Mouse (Mus musculus): ENCODE measurements around the gene Kif2c.

Kif2c gene

DNA sequence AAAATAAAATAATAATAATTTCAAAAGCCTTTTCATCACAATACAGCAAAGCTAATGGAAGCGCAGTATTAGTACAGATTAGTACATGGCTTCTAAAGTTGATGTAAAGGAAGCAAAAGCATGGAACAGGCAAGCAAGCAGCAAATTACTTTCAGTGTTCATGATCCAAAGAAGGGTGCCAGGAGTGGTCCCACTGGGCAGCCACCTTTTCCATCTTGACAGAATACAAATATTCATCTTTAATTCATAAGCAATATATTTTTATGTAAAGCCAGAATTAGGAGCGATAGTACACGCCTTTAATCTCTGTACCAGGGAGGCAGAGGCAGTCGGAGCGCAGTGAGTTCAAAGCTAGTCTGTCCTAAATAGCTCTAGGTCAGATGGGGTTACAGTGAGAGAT is 62.8 kb downstream of the Kif2c start:
- DNase-seq (ENCODE audit: low spot score) = no peak

DNA sequence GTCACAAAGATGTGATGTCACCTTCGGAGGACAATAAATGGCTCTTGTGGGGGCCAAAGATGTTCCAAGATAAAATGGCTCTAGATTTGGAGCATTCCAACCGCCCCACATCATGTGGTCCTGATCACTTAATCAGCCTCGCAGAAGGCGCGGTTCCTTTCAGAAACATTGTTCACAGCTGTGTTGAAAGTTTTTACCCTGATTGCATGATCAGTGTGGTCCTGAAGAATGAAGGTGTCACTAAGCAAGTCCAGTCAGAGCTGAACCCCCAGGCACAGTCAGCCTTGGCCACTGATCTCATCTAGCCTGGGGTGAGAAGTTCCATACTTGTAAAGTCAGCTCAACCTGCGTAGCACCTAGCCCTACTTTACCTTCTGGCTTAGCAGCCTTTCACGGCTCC is 64.5 kb downstream of the Kif2c start:
- DNase-seq (ENCODE audit: low spot score) = no peak

DNA sequence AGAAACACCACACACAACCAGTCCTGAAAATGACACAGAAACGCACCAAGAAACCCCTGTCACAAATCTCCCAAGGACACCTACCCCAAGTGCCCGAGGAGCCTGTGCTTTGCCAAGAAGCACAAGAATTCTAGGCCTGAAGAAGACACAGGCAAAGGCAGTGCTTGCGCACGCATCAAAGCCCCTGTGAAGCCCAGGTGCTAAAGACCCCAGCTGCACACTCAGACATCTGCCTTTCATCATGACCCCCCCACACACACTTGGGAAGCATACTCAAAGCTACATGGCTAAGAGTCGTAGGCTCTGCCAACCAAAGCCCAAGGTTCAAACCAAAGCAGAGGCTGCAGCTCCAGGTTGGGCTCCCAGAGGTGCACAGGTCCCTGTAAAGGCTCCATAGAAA is 66.8 kb downstream of the Kif2c start:
- no peak for DNase-seq (ENCODE audit: low spot score)

DNA sequence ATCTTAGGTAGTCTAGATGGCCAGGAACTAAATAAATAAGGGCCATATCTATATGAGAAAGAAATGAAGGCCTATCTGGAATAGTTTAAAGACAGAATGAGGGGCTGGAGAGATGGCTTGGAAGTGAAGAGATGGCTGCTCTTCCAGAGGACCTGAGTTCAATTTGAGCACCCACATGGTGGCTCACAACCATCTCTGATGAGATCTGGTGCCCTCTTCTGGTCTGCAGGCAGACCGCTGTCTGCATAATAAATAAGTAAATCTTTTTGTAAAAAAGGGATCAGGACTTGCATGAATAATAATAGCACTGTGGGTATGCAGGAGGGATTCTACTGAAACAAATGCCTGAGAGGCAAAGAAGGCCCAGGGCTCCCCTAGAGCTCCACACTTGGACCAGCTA is 69.2 kb downstream of the Kif2c start:
- DNase-seq (ENCODE audit: low spot score) = no peak

DNA sequence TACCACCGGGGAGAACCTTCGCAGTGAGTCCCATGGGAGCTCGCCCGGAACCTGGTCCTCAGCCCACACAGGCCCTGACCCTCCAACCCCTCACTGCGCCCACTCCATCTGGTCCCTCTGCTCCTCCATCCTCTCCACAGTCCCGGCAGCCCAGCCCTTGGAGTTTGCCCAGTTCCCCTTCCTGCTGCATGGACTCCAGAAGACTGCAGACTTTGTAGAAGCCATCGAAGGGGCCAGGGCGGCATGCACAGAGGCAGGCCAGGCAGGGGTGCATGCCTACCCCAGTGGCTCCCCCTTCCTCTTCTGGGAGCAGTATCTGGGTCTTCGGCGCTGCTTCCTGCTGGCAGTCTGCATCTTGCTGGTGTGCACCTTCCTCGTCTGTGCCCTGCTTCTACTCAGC is 71.5 kb downstream of the Kif2c start:
- no peak for DNase-seq (ENCODE audit: low spot score)

DNA sequence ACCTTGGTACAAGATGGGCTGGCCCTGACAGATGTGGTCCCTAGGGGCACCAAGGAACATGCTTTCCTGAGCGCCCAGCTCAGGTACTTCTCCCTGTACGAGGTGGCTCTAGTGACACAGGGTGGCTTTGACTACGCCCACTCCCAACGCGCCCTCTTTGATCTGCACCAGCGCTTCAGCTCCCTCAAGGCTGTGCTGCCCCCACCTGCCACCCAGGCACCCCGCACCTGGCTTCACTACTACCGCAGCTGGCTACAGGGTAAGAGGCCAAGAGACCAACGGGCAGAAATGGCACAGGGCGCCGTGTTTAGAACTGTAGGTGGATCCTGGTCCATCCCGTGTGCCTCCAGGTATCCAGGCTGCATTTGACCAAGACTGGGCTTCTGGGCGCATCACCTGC is 72.2 kb downstream of the Kif2c start:
- no peak for DNase-seq (ENCODE audit: low spot score)
